Mouse (Mus musculus): ENCODE data around the gene Fbxw7. TPM values are rescaled to one million over a fixed set of nuclear protein-coding genes. Genes with fewer than 3 reads are reported as not detected.

Gene Fbxw7
- polyA plus RNA-seq, 1 experiment from 2014 or later, result 14.1 TPM

DNA sequence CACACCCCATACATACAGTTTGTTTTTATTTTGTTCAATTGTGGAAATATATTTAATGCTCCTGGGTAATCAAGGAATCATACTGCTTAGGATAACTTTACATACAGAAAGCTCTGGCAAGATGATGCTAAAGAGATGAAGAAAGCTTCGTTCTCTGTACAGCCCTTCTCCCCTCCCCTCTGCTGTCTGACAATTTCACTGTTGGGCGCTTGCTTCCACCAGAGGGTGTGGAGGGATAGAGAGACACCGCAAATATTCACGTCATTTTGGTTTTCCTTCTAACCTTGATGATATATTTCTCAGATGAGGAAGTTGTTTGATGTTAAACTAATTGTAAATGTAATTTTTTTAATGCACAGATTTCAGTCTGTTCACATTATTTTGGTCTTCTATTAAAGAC lies 140.8 kb downstream of the Fbxw7 start:
- no peak for ATAC-seq (ENCODE audit: insufficient read depth, low FRiP score, low read depth)
- 71% methylated on average over 4 of the region's 4 CpGs for WGBS
- Histone ChIP-seq H3K27me3 (replicated peaks) (no peaks in the 10 kb centered on the region), H3K27ac (no peak overlapping the region), H3K4me1 (no peaks in the 10 kb centered on the region), H3K4me3 (replicated peaks) (no peak overlapping the region), H3K36me3 (no peaks in the 10 kb centered on the region), H3K4me2 (no peak overlapping the region), H3K9me3 (no peaks in the 10 kb centered on the region), H3K9ac (no peak overlapping the region)

DNA sequence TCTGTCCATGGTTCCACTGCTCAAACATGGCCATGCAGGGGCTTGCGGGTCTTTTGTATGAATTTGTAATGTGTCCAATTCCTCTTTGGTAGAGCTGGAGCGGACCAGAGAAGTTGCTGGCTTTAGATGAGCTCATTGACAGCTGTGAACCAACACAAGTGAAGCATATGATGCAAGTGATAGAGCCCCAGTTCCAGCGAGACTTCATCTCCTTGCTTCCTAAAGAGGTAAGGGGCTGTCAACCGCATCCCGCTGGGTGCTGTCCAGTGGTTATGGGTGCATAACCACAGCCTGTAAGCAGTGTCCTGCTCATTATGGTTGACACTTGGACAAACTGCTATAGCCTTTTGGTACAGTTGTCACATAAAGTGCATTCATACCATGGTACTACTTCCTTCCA lies 150.1 kb downstream of the Fbxw7 start:
- H3K9me3 ChIP-seq, result no peaks in the 10 kb centered on the region
- no peak overlapping the region for H3K4me3 ChIP-seq (replicated peaks)
- no peaks in the 10 kb centered on the region for H3K4me1 ChIP-seq
- WGBS, result 94% methylated on average over 5 of the region's 5 CpGs
- no peak overlapping the region for H3K9ac ChIP-seq
- H3K27me3 ChIP-seq (replicated peaks), result no peaks in the 10 kb centered on the region
- no peak for ATAC-seq (ENCODE audit: insufficient read depth, low FRiP score, low read depth)
- no peak overlapping the region for H3K27ac ChIP-seq
- H3K36me3 ChIP-seq, result no peaks in the 10 kb centered on the region
- no peak overlapping the region for H3K4me2 ChIP-seq

DNA sequence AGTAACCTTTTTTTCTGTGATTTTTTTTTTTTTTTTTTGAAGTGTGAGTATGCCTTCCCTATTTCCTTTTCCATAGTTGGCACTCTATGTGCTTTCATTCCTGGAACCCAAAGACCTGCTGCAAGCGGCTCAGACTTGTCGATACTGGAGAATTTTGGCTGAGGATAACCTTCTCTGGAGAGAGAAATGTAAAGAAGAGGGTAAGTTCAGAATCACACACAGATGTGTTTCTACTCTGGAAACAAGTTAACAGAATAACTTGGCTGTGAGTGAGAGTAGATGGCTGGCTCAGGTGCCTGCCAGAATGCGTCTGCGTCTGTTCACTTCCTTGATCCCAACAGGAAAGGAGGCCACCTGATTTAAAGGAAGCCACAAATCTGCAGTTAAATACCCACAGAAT lies 152.3 kb downstream of the Fbxw7 start:
- Histone ChIP-seq H3K4me1 (no peaks in the 10 kb centered on the region), H3K9me3 (no peaks in the 10 kb centered on the region), H3K27me3 (replicated peaks) (no peaks in the 10 kb centered on the region), H3K4me3 (replicated peaks) (no peak overlapping the region), H3K36me3 (no peaks in the 10 kb centered on the region), H3K4me2 (no peak overlapping the region), H3K9ac (no peak overlapping the region), H3K27ac (no peak overlapping the region)
- WGBS, result 91% methylated on average over 4 of the region's 4 CpGs
- no peak for ATAC-seq (ENCODE audit: insufficient read depth, low FRiP score, low read depth)

DNA sequence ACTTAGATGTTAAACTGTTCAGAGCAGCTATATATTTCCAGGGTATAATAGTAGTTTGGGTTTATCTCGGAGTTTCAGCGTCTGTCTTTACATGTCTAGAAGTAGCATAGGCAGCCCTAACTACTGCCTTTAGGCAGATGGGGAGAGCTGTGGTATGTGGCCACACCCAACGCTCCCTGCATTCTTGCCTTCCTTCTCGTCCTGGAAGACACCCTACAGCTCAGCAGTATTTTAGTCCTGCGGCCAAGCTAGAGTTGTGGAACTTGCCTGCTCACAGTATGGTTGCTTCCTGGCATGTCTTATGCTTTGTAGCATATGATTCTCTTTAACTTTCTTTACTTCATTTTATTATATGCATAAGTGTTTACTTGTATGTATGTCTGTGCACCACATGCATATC lies 156.5 kb downstream of the Fbxw7 start:
- 74% methylated on average over 5 of the region's 5 CpGs for WGBS
- Histone ChIP-seq H3K36me3 (no peaks in the 10 kb centered on the region), H3K4me3 (replicated peaks) (no peak overlapping the region), H3K4me2 (no peak overlapping the region), H3K27me3 (replicated peaks) (no peaks in the 10 kb centered on the region), H3K27ac (no peak overlapping the region), H3K9me3 (no peaks in the 10 kb centered on the region), H3K9ac (no peak overlapping the region), H3K4me1 (no peaks in the 10 kb centered on the region)
- ATAC-seq (ENCODE audit: insufficient read depth, low FRiP score, low read depth), result no peak

DNA sequence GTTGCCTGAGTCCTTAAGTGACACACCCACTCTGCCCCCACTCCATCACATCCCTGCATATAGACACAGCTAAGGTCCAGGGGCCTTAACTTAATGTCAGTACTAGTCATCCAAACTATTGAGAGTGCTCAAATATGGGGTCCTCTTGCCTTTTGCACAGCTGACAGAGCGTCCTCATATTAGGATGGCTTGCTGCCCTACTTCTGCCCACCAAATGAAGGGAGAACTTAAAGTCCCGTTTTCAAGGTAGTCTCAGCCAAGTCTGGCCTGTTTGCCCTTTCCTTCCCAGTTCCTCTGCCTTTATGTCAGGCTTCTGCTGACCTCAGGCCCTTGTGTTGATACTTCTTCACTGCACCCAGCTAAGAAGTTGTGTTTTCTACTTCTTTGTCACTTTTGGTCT lies 157.8 kb downstream of the Fbxw7 start:
- no peak overlapping the region for H3K4me3 ChIP-seq (replicated peaks)
- H3K4me2 ChIP-seq, result no peak overlapping the region
- H3K9ac ChIP-seq, result no peak overlapping the region
- no peak for ATAC-seq (ENCODE audit: insufficient read depth, low FRiP score, low read depth)
- no peaks in the 10 kb centered on the region for H3K4me1 ChIP-seq
- 97% methylated on average over 2 of the region's 2 CpGs for WGBS
- H3K36me3 ChIP-seq, result no peaks in the 10 kb centered on the region
- H3K27me3 ChIP-seq (replicated peaks), result no peaks in the 10 kb centered on the region
- H3K27ac ChIP-seq, result no peak overlapping the region
- no peaks in the 10 kb centered on the region for H3K9me3 ChIP-seq

DNA sequence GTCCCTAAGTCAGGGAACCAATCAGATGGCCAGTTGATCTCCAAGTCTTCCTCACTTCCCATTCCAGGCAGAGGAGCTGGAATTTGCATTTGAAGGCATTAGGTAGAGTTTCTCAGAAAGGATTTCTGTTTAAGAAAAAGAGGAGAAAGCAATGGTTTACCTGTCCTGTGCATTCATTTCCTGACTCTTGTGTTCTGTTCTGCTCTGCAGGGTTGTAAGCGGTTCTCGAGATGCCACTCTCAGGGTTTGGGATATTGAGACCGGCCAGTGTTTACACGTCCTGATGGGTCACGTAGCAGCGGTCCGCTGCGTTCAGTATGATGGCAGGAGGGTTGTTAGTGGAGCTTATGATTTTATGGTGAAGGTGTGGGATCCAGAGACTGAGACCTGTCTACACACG lies 159.1 kb downstream of the Fbxw7 start:
- Histone ChIP-seq H3K9me3 (no peaks in the 10 kb centered on the region), H3K27me3 (replicated peaks) (no peaks in the 10 kb centered on the region), H3K4me1 (no peaks in the 10 kb centered on the region), H3K27ac (no peak overlapping the region), H3K4me2 (no peak overlapping the region), H3K4me3 (replicated peaks) (no peak overlapping the region), H3K9ac (no peak overlapping the region), H3K36me3 (no peaks in the 10 kb centered on the region)
- ATAC-seq (ENCODE audit: insufficient read depth, low FRiP score, low read depth), result no peak
- WGBS, result 91% methylated on average over 9 of the region's 9 CpGs

DNA sequence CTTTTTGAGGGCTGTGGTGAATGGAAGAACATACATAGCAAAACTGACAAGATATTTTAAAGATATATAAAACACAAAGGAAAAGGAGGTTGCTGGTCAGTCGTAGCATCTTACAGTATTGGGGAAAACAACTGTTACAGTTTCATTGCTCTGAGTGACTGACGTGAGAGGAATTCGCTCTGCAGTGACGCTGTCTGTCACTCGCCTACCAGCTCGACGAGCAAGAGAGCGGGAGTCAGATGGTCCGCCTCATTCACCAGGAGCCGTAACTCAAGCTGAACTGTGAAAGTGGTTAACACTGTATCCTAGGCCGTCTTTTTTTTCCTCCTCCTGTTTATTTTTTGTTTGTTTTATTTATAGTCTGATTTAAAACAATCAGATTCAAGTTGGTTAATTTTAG lies 163.6 kb downstream of the Fbxw7 start:
- ATAC-seq (ENCODE audit: insufficient read depth, low FRiP score, low read depth), result no peak
- WGBS, result 91% methylated on average over 11 of the region's 11 CpGs
- no peaks in the 10 kb centered on the region for H3K4me1 ChIP-seq
- no peaks in the 10 kb centered on the region for H3K9me3 ChIP-seq
- no peak overlapping the region for H3K9ac ChIP-seq
- H3K36me3 ChIP-seq, result no peaks in the 10 kb centered on the region
- no peaks in the 10 kb centered on the region for H3K27me3 ChIP-seq (replicated peaks)
- H3K4me2 ChIP-seq, result no peak overlapping the region
- H3K27ac ChIP-seq, result no peak overlapping the region
- H3K4me3 ChIP-seq (replicated peaks), result no peak overlapping the region

DNA sequence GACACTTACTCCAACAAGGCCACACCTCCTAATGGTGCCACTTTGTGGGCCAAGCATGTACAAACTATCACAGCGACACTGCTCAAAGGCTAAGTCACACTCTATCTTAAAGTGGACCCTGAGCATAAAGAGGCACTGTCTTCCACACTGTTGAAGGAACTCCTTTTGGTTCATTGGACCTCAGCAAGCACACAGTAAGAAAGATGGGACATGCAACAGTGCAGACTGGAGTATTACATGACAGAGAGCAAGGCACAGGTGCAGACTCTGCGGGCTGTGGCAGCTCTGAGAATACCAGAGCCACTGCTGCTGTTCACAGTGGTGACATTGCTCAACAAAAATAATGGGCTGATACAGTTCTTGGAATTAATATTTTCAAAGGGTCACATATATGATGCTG lies 165.1 kb downstream of the Fbxw7 start:
- H3K36me3 ChIP-seq, result no peaks in the 10 kb centered on the region
- H3K27ac ChIP-seq, result no peak overlapping the region
- H3K4me3 ChIP-seq (replicated peaks), result no peak overlapping the region
- H3K9me3 ChIP-seq, result no peaks in the 10 kb centered on the region
- no peak for ATAC-seq (ENCODE audit: insufficient read depth, low FRiP score, low read depth)
- H3K4me1 ChIP-seq, result no peaks in the 10 kb centered on the region
- 93% methylated on average over 2 of the region's 2 CpGs for WGBS
- H3K27me3 ChIP-seq (replicated peaks), result no peaks in the 10 kb centered on the region
- no peak overlapping the region for H3K9ac ChIP-seq
- no peak overlapping the region for H3K4me2 ChIP-seq

DNA sequence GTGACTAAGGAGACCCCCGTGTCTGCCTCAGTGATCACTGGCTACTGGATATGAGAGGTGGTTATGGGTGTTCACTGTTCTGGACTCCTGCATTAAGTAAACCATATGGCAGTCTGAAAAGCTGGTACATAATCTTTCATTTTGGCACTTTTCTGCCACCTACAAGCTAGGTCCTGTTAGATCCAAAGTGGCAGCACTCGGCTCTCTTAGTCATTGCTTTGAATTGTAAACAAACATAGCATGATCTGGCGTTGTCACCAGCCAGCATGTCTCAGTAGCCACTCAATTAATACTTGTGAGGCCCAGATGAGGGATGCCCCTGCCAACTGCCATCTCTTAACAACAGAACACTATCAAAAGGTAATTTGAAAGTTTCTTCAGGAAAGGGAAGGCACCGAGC lies 167.6 kb downstream of the Fbxw7 start:
- WGBS, result 32% methylated on average over 4 of the region's 4 CpGs
- Histone ChIP-seq H3K9ac (no peak overlapping the region), H3K36me3 (no peaks in the 10 kb centered on the region), H3K4me1 (no peaks in the 10 kb centered on the region), H3K9me3 (no peaks in the 10 kb centered on the region), H3K27me3 (replicated peaks) (no peaks in the 10 kb centered on the region), H3K4me3 (replicated peaks) (no peak overlapping the region), H3K4me2 (no peak overlapping the region), H3K27ac (no peak overlapping the region)
- ATAC-seq (ENCODE audit: insufficient read depth, low FRiP score, low read depth), result no peak

DNA sequence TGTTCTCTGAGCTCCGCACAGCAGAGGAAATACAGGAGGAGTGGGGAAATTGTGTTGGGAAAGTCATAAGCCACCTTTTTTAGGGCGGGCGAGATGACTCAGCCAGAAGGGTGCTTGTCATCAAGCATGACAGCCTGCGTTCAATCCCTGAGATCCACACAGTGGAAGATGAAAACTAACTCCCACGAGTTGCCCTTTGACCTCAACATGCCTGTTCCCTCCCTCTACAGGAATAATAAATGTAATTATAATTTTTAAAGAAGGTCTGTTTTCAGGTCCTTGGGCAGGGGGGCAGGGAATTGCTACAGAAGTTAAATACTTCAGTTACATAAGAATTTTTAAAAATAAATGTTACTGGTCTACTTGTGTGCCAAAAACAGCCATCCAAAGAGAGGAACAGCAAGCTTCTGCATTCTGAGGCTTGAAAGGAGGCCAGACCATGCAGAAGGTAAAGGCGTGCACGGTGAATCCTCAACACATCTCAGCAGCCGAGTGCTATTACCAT lies 170.1 kb downstream of the Fbxw7 start:
- Histone ChIP-seq H3K4me2 (no peak overlapping the region), H3K4me3 (replicated peaks) (no peak overlapping the region), H3K27ac (no peak overlapping the region), H3K36me3 (no peaks in the 10 kb centered on the region), H3K27me3 (replicated peaks) (no peaks in the 10 kb centered on the region), H3K9me3 (no peaks in the 10 kb centered on the region), H3K4me1 (no peaks in the 10 kb centered on the region), H3K9ac (no peak overlapping the region)
- WGBS, result 80% methylated on average over 8 of the region's 8 CpGs
- no peak for ATAC-seq (ENCODE audit: insufficient read depth, low FRiP score, low read depth)

DNA sequence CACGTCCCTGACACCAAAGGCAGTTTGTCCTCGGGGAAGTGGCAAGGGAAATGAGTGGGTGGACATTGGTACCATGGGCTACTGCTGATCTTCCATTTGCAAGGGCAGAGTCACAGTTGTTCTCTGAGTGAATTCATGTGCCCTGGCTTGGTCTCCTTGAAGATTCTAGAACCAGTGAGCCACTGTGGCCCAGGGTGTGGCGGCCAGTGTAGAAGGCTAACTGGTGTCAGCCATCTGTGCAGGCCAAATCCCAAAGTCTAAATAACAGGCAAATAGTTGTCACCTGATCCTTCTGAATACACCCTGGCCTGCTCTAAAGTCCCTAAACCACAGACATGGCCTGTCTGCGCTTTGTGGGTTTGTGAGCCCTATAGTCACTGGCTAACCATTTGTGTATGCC lies 173.8 kb downstream of the Fbxw7 start:
- Histone ChIP-seq H3K4me2 (no peak overlapping the region), H3K27ac (no peak overlapping the region), H3K4me1 (no peaks in the 10 kb centered on the region), H3K4me3 (replicated peaks) (no peak overlapping the region), H3K9ac (no peak overlapping the region), H3K27me3 (replicated peaks) (no peaks in the 10 kb centered on the region), H3K9me3 (no peaks in the 10 kb centered on the region), H3K36me3 (no peaks in the 10 kb centered on the region)
- no peak for ATAC-seq (ENCODE audit: insufficient read depth, low FRiP score, low read depth)
- 82% methylated on average over 4 of the region's 4 CpGs for WGBS

DNA sequence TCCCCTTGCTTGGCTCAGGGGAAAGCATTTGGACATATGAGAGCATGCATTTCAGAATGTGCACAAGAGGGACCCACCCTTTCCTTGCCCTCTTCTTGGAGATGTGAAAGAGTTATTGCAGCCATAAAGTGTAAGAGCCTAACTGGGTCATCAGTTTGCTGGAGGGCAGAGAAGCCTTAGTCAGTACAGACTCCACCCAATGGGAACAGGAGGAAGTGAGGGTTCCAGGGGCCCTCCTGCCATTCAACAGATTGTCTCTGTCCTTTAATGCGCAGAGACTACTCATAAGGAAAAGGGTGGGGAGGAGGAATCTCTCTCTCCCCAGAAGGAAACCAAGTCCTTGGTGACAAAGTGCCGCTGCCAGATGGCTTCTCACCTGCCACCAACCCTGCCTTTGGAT lies 190.2 kb downstream of the Fbxw7 start:
- Histone ChIP-seq H3K27ac (no peak overlapping the region), H3K27me3 (replicated peaks) (no peaks in the 10 kb centered on the region), H3K4me3 (replicated peaks) (no peak overlapping the region), H3K9ac (no peak overlapping the region), H3K36me3 (no peaks in the 10 kb centered on the region), H3K4me2 (no peak overlapping the region), H3K9me3 (no peaks in the 10 kb centered on the region), H3K4me1 (no peaks in the 10 kb centered on the region)
- ATAC-seq (ENCODE audit: insufficient read depth, low FRiP score, low read depth), result no peak
- WGBS, result 94% methylated on average over 2 of the region's 2 CpGs

DNA sequence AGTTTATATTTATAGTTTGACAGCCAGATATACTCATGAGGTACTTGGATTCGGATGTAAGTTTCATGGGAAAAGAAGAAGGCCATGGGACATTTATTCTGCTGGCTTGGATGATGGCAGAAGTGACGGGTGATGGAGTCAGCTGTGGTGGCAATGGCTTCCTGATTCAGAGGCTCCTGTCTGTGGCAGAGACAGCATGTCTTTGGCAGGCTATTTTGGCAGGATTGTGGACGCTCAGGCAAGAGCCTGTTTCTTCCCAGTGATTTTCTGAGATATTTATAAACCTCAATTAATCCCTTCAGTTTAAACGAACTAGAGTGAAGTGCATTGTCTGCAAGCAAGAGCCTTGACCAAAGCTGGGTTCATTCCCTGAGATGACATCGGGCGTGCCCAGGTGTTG lies 197.8 kb downstream of the Fbxw7 start:
- 80% methylated on average over 6 of the region's 6 CpGs for WGBS

More for the DNA sequence above, 197.8 kb downstream of the Fbxw7 start:
- Histone ChIP-seq H3K9me3 (no peaks in the 10 kb centered on the region), H3K27me3 (replicated peaks) (no peaks in the 10 kb centered on the region), H3K9ac (no peak overlapping the region), H3K36me3 (no peaks in the 10 kb centered on the region), H3K4me1 (no peaks in the 10 kb centered on the region), H3K27ac (no peak overlapping the region), H3K4me2 (no peak overlapping the region), H3K4me3 (replicated peaks) (no peak overlapping the region)
- ATAC-seq (ENCODE audit: insufficient read depth, low FRiP score, low read depth), result no peak
